Mouse (Mus musculus) testis, adult 2 months (tissue): ENCODE measurements around the gene Gm20388.

Experiments used
- CTCF ChIP-seq: fragments of 200-500 bp; IDR thresholded peaks from 2 replicates; pipeline ENCODE4 v1.5.1; 2012; ENCODE audit warnings: low read depth, mild to moderate bottlenecking, inconsistent platforms, low read length, moderate library complexity; ENCODE audit not compliant: control insufficient read depth, insufficient read depth, insufficient replicate concordance
- POLR2A ChIP-seq: fragments of 200-500 bp; IDR thresholded peaks from 2 replicates; pipeline ENCODE4 v1.6.1; 2012; ENCODE audit warnings: low read depth, mild to moderate bottlenecking, inconsistent platforms, low read length, moderate library complexity; ENCODE audit not compliant: control insufficient read depth

DNA sequence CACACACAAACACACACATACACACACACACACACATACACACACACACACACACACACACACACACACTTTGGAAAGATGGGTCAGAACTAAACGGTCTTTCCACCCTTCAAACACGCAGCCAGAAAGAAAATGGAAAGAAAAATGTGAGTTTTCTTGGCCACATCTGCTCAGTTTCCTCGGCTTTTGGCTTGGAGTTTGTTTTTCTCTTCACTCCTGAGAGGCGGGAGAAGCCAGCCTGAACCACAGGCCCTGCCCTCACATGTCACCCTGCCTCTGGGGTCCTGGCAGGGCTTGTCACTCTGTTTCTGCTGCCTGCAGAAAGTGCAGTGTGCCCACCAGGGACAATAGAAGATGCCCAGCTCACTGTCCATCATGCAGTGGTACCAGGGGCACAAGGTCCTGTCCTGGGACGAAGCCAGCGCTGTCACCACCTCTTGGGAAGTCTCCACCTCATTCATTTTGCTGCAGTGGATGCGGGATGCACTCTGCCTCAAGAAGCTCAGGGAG, 2189.1 kb downstream of the Gm20388 start:
- TF ChIP-seq CTCF, result no peak
- no peak for TF ChIP-seq POLR2A
